Mouse (Mus musculus) cerebellum, postnatal 10 days (tissue): ENCODE measurements around the gene Pcyox1.
"Not testable (repeated sequence)": the region's sequence is repeated elsewhere in the genome, so short reads cannot be mapped to it uniquely, and the experiment has no call there.

Source experiments
- DNase-seq, 2 experiments: peaks; one replicate each; pipeline ENCODE4 v3.0.0; 2021; ENCODE audit warnings: mixed read lengths in 2 of 2

Gene Pcyox1

GRCm38 (mm10) chr6:86397257-86397980 is 465 bp upstream of the Pcyox1 start:
- DNase-seq = no peak

- DNase-seq = peak in 1 of 2 experiments; percentile 24
Measured at GRCm38 (mm10) chr6:86395969-86396368, 985 bp downstream of the Pcyox1 start.

- no peak for DNase-seq
Measured at GRCm38 (mm10) chr6:86395021-86395420, 1.9 kb downstream of the Pcyox1 start.

- no peak for DNase-seq
Measured at GRCm38 (mm10) chr6:86394078-86394720, 2.8 kb downstream of the Pcyox1 start.

- peak in 1 of 2 experiments; percentile 32 for DNase-seq
Measured at GRCm38 (mm10) chr6:86393187-86393586, 3.8 kb downstream of the Pcyox1 start.

GRCm38 (mm10) chr6:86391326-86391725 is 5.6 kb downstream of the Pcyox1 start:
- peak in 1 of 2 experiments; percentile 31 for DNase-seq

GRCm38 (mm10) chr6:86388461-86388860 is 8.5 kb downstream of the Pcyox1 start:
- no peak for DNase-seq

- DNase-seq = no peak
Measured at GRCm38 (mm10) chr6:86387313-86387712, 9.6 kb downstream of the Pcyox1 start.

GRCm38 (mm10) chr6:86385362-86386104 is 11.4 kb downstream of the Pcyox1 start:
- DNase-seq = no peak

- DNase-seq = no peak
Measured at GRCm38 (mm10) chr6:86384692-86385091, 12.3 kb downstream of the Pcyox1 start.

GRCm38 (mm10) chr6:86383370-86383769 is 13.6 kb downstream of the Pcyox1 start:
- no peak for DNase-seq

- no peak for DNase-seq
Measured at GRCm38 (mm10) chr6:86382551-86382950, 14.4 kb downstream of the Pcyox1 start.

GRCm38 (mm10) chr6:86380112-86380511 is 16.8 kb downstream of the Pcyox1 start:
- not testable (repeated sequence) for DNase-seq

- DNase-seq = no peak
Measured at GRCm38 (mm10) chr6:86378341-86378740, 18.6 kb downstream of the Pcyox1 start.

GRCm38 (mm10) chr6:86373556-86373955 is 23.4 kb downstream of the Pcyox1 start:
- no peak for DNase-seq

GRCm38 (mm10) chr6:86371950-86372516 is 24.9 kb downstream of the Pcyox1 start:
- DNase-seq = no peak

- DNase-seq = peak; percentile 98
Measured at GRCm38 (mm10) chr6:86371340-86371911, 25.5 kb downstream of the Pcyox1 start.

- DNase-seq = no peak
Measured at GRCm38 (mm10) chr6:86370764-86371339, 26.1 kb downstream of the Pcyox1 start, which contains the start of gene Snrpg. Gene Snrpg, plus strand, starts transcription at chr6:86371304.

GRCm38 (mm10) chr6:86370093-86370713 is 26.8 kb downstream of the Pcyox1 start:
- DNase-seq = peak; percentile 29 to 49

GRCm38 (mm10) chr6:86368479-86368878 is 28.5 kb downstream of the Pcyox1 start:
- DNase-seq = peak; percentile 22 to 30

GRCm38 (mm10) chr6:86366853-86367249 is 30.1 kb downstream of the Pcyox1 start:
- no peak for DNase-seq
